Mouse (Mus musculus) E14TG2a.4 (cell line): ENCODE measurements around the gene Dync1h1.

Experiments used
- H3K27me3 ChIP-seq: 2 replicates; pipeline ENCODE4 v1.6.1; 2014; ENCODE audit warnings: low read length, control low read depth; ENCODE audit not compliant: insufficient read depth
- H3K36me3 ChIP-seq: 2 replicates; pipeline ENCODE4 v1.6.1; 2014; ENCODE audit warnings: low read length, control low read depth; ENCODE audit not compliant: insufficient read depth
- H3K4me1 ChIP-seq: replicated peaks from 2 replicates; pipeline ENCODE4 v1.6.1; 2014; ENCODE audit warnings: low read depth, low read length, control low read depth
- H3K4me3 ChIP-seq: replicated peaks from 2 replicates; pipeline ENCODE4 v1.5.1; 2014; ENCODE audit warnings: mild to moderate bottlenecking, low read length
- H3K9me3 ChIP-seq: 2 replicates; pipeline ENCODE4 v1.6.1; 2014; ENCODE audit warnings: low read length, control low read depth
- CTCF ChIP-seq: conservative IDR thresholded peaks from 2 replicates; pipeline ENCODE4 v1.5.1; 2014; ENCODE audit warnings: low read length
- NANOG ChIP-seq: IDR thresholded peaks from 2 replicates; pipeline ENCODE4 v1.6.1; 2014; ENCODE audit warnings: borderline replicate concordance, low read length, mixed read lengths
- POU5F1 ChIP-seq: IDR thresholded peaks from 2 replicates; pipeline ENCODE4 v1.6.1; 2014; ENCODE audit warnings: low read length, borderline replicate concordance

Dync1h1 gene

DNA sequence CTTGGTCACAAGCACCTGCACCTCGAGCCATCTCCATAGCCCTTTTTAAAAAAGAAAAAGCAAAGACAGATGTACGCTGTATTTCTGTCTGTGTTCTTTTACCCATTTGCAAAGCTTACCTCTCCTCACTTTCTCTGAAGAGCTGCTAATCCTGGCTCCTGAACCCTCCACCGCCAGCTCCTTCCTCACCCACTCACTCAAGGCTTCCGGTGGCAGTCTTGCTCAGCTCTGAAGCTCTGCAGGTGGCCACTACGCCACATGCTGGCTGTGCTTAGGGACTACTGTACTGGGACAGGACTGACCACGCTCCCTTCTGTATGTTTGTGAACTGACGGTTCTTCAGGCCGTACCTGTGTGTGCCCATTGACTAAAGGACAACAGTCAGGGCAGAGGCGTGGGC, 34.9 kb upstream of the Dync1h1 start:
- H3K4me1 ChIP-seq: peaks cover 7% of the 10 kb centered on the region; the same call in 1 of the 2 replicates
- peaks cover 97% of the 10 kb centered on the region for H3K36me3 ChIP-seq
- H3K27me3 ChIP-seq: no peaks in the 10 kb centered on the region
- TF ChIP-seq POU5F1 (no peak), NANOG (no peak), CTCF (no peak)
- H3K9me3 ChIP-seq: no peaks in the 10 kb centered on the region
- H3K4me3 ChIP-seq: no peak overlapping the region

DNA sequence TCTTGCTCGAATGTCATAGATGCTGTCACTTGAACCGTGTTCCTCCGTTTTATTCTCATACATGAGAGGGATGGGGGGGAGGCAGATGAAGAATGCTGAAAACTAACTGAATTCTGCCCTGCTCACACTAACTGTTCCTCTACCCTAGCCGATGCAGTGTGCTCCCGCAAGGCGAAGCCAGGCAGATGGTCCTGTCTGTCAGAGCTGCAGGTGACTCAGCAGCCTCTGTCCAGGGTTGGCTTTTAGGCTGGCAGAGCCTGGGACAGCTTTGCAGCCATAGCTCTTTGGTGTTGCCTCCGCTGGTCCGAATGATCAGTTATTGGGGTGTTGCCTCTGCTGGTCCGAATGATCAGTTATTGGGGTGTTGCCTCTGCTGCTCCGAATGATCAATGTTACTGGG, 30.2 kb upstream of the Dync1h1 start:
- TF ChIP-seq CTCF (no peak), POU5F1 (no peak), NANOG (no peak)

DNA sequence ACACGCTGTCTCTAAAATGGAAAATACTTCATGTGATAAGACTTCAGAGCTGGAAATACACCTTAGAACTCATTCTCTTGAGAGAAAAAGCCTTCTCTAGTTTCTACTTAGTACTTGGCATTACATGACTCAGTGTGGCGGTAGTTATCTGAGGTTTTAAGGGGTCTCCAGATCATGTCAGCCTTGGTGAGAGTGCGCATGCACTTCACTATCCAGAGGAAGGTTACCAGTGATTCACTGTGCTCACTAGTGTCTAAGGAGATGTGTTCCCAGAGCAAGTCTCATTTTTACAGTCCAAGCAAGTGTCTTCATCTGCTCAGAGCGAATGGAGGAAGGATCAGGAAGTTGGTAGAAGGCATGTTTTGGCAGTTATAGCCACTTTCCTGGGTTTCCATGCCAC, 28.9 kb upstream of the Dync1h1 start:
- TF ChIP-seq NANOG (no peak), POU5F1 (no peak), CTCF (no peak)
- H3K27me3 ChIP-seq: no peaks in the 10 kb centered on the region
- H3K9me3 ChIP-seq: no peaks in the 10 kb centered on the region
- peaks cover 98% of the 10 kb centered on the region for H3K36me3 ChIP-seq
- H3K4me3 ChIP-seq: no peak overlapping the region
- peaks cover 16% of the 10 kb centered on the region for H3K4me1 ChIP-seq

More for the DNA sequence above, 30.2 kb upstream of the Dync1h1 start:
- Histone ChIP-seq H3K9me3 (no peaks in the 10 kb centered on the region), H3K4me1 (peaks cover 11% of the 10 kb centered on the region), H3K27me3 (no peaks in the 10 kb centered on the region), H3K36me3 (peaks cover 100% of the 10 kb centered on the region), H3K4me3 (no peak overlapping the region)

DNA sequence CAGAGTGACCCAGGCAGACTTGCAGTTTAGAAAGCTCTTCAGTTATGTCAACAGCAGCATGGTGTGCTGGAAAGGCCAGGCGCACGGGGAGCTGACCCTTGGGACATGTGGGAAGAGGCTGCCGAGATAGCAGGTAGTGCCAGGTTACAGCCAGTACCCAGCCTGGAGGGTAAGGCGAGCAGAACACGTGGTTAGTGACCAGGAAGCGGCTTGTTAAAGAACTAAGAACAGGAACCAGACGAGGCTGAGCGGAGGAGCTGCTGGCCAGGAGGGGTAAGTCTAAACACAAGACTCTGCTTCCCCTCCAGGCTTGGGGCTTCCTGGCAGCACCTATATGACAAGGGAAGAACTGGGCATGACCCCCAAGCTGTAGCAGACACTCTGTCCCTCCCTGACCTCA, 27.6 kb upstream of the Dync1h1 start:
- Histone ChIP-seq H3K9me3 (no peaks in the 10 kb centered on the region), H3K4me3 (no peak overlapping the region), H3K4me1 (peaks cover 19% of the 10 kb centered on the region), H3K27me3 (no peaks in the 10 kb centered on the region), H3K36me3 (peaks cover 95% of the 10 kb centered on the region)
- TF ChIP-seq NANOG (no peak), POU5F1 (no peak)

- peaks cover 30% of the 10 kb centered on the region for H3K4me1 ChIP-seq
- TF ChIP-seq CTCF (no peak), NANOG (no peak), POU5F1 (no peak)
- no peaks in the 10 kb centered on the region for H3K27me3 ChIP-seq
- no peaks in the 10 kb centered on the region for H3K9me3 ChIP-seq
- no peak overlapping the region for H3K4me3 ChIP-seq
- peaks cover 88% of the 10 kb centered on the region for H3K36me3 ChIP-seq
These were observed 25.3 kb upstream of the Dync1h1 start for GRCm38 (mm10) chr12:110575926-110576325.

GRCm38 (mm10) chr12:110578333-110578732, 22.9 kb upstream of the Dync1h1 start:
- TF ChIP-seq POU5F1 (no peak), NANOG (no peak), CTCF (no peak)
- no peaks in the 10 kb centered on the region for H3K9me3 ChIP-seq
- H3K36me3 ChIP-seq: peaks cover 65% of the 10 kb centered on the region
- no peak overlapping the region for H3K4me3 ChIP-seq
- H3K4me1 ChIP-seq: peaks cover 39% of the 10 kb centered on the region
- H3K27me3 ChIP-seq: no peaks in the 10 kb centered on the region

DNA sequence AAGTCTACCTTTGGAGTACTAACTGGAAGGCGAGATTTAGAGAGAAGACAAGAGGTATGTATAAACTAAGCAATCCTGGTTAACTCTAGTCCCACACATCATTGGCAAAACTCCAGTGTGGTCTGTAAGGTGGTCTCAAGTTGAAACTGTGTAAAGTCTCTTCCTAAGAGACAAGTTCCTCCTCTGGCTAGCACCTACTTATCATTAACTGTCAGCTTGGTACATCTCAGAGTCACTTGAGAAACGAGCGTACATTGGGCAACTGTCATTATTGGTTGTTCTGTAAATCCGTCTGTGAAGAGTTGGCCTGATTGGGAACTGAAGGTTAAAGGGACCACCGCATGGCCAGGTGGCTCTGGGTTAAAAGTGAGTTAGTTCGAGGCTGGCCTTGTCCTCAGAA, 12.6 kb upstream of the Dync1h1 start:
- H3K27me3 ChIP-seq: no peaks in the 10 kb centered on the region
- peaks cover 13% of the 10 kb centered on the region for H3K36me3 ChIP-seq
- peaks cover 32% of the 10 kb centered on the region for H3K4me1 ChIP-seq
- TF ChIP-seq NANOG (no peak), POU5F1 (no peak), CTCF (no peak)
- H3K9me3 ChIP-seq: no peaks in the 10 kb centered on the region
- no peak overlapping the region for H3K4me3 ChIP-seq

GRCm38 (mm10) chr12:110590804-110591259, 10.4 kb upstream of the Dync1h1 start:
- H3K9me3 ChIP-seq: no peaks in the 10 kb centered on the region
- H3K4me3 ChIP-seq: peak overlapping the region; percentile 99
- peaks cover 31% of the 10 kb centered on the region for H3K4me1 ChIP-seq
- TF ChIP-seq CTCF (no peak), POU5F1 (no peak), NANOG (no peak)
- H3K36me3 ChIP-seq: peaks cover 13% of the 10 kb centered on the region
- no peaks in the 10 kb centered on the region for H3K27me3 ChIP-seq

- H3K27me3 ChIP-seq: no peaks in the 10 kb centered on the region
- peaks cover 13% of the 10 kb centered on the region for H3K36me3 ChIP-seq
- peaks cover 31% of the 10 kb centered on the region for H3K4me1 ChIP-seq
- no peak for TF ChIP-seq NANOG
- TF ChIP-seq CTCF: no peak
- TF ChIP-seq POU5F1: no peak
- peak overlapping the region; percentile 99 for H3K4me3 ChIP-seq
- no peaks in the 10 kb centered on the region for H3K9me3 ChIP-seq
These were observed 9.9 kb upstream of the Dync1h1 start for GRCm38 (mm10) chr12:110591260-110591883.
